Mouse (Mus musculus): ENCODE measurements at regions not wholly inside any gene's neighbourhood (a gene's known extent, or its start where the extent isn't known, plus 50 kb on each side); places are given as distances from the start of the nearest gene placed in this dataset.

DNA sequence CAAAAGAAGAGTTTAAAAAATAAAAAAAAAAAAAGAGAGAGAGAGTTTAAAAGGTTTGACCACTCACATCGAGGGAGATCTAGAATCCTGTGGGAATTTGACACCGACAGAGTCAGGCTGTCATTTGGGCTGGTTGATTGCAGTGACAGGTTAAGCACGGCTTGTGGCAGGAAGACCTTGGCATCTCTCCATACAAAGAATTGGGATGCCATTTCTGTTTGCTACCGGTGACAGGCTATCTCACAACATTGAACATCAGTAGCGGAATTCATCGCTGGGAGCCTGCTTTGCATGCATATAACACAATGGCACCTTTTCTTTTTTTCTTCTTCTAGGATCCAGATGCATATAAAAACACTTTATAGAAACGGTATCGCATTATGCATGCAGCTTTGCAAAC is 53.7 kb upstream of the Gm26657 start:
- H3K9me3 ChIP-seq = no peaks in the 10 kb centered on the region
- WGBS = 69% methylated on average over 8 of the region's 8 CpGs
- H3K27me3 ChIP-seq (ENCODE audit: insufficient read depth, poor library complexity, severe bottlenecking) = peaks cover 8% of the 10 kb centered on the region; the same call in 1 of the 2 replicates
- no peak for DNase-seq (ENCODE audit: low spot score)
- H3K4me1 ChIP-seq = no peaks in the 10 kb centered on the region
- H3K36me3 ChIP-seq = no peaks in the 10 kb centered on the region
- no peak overlapping the region for H3K4me3 ChIP-seq
- H3K27ac ChIP-seq = no peak overlapping the region

DNA sequence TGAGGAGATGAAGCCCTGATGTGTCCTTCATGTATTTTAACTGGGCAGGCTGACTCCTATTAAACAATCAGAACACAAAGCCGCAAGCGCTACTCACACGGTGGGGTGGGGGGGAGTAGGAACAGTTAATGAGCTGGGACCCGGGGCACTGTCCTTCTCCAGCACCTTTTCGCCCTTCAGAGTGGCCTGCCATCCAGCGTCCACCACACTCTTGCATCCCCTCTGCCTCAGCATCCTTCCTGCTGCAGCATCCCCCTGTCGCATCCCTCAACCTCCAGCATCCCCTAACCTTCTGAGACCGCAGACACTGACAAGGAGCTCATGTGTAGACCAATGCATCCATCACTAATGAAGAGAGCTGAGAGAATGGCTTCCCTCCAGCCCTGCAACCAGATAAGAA is 54.2 kb upstream of the Gm26657 start:
- DNase-seq (ENCODE audit: low spot score) = no peak
- no peaks in the 10 kb centered on the region for H3K4me1 ChIP-seq
- no peaks in the 10 kb centered on the region for H3K9me3 ChIP-seq
- H3K4me3 ChIP-seq = peak overlapping the region; percentile 35
- H3K27ac ChIP-seq = no peak overlapping the region
- 53% methylated on average over 8 of the region's 8 CpGs for WGBS
- no peaks in the 10 kb centered on the region for H3K36me3 ChIP-seq
- H3K27me3 ChIP-seq (ENCODE audit: insufficient read depth, poor library complexity, severe bottlenecking) = peaks cover 8% of the 10 kb centered on the region; the same call in 1 of the 2 replicates

DNA sequence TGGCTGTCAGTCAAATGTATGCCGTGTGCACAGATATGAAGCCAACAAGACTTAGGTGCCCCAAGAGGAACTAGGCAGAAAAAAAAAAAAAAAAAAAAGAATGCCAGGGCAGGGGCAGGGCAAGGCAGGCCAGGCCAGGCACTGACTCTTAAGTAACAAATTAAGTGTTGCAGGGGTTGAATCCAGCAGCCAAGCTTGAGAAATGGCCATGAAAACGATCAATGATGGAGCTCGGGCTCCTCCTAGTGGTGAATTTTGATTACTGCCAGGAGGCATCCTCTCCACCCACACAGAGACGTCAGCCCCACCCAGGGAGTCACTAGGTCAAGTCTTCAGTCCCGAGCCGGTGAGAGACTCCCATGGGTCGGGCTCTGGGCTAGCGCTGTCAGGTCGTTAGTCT is 54.7 kb upstream of the Gm26657 start:
- 9% methylated on average over 9 of the region's 9 CpGs for WGBS
- H3K9me3 ChIP-seq = no peaks in the 10 kb centered on the region
- H3K4me3 ChIP-seq = peak overlapping the region; percentile 35
- no peaks in the 10 kb centered on the region for H3K4me1 ChIP-seq
- peaks cover 9% of the 10 kb centered on the region; the same call in 1 of the 2 replicates for H3K27me3 ChIP-seq (ENCODE audit: insufficient read depth, poor library complexity, severe bottlenecking)
- peak; percentile 87 for DNase-seq (ENCODE audit: low spot score)
- no peak overlapping the region for H3K27ac ChIP-seq
- no peaks in the 10 kb centered on the region for H3K36me3 ChIP-seq

DNA sequence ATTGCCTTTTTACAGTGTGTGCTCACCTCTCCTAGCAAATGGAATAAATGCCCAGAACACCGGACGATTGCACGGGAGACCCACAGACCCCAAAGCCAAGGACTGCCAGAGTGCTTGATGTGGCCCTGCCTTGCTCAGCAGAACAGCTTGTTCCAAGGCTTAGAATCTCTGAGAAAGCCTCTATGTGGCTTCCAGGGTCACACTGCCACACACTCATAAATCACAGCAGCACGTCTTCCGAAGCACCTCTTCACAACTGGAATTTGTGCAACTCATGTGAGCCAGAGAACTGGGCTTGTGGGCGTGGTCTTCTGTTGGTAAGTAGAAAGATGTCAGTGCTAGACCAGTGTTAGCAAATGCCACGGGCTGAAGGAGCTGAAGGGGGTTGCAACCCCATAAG is 55.8 kb upstream of the Gm26657 start:
- 84% methylated on average over 7 of the region's 7 CpGs for WGBS

DNA sequence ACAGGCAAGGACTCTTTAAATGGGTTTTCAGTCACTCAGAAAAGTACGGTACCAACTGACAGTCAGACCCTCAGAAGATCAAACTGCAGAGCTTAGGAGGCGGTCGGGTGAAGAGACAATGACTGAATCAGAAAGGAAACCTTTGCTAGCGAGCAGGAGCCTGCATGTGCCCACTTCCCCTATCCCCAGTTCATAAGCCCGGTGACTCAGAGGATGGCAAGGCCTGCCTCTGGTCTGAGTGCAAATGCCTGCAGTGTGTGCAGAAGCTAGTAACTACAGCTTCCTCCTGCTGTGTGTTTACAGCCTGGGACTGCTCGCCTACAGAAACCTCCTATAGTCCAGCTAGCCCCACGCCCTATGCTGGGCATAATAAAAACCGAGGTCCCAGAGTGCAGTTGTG is 58.7 kb upstream of the Gm26657 start:
- 79% methylated on average over 8 of the region's 8 CpGs for WGBS
- Histone ChIP-seq H3K36me3 (no peaks in the 10 kb centered on the region), H3K4me3 (no peak overlapping the region), H3K4me1 (no peaks in the 10 kb centered on the region), H3K27me3 (ENCODE audit: insufficient read depth, poor library complexity, severe bottlenecking) (0 out of 2 replicates have a peak, but pooled peaks cover 4% of the 10 kb centered on the region), H3K27ac (no peak overlapping the region), H3K9me3 (no peaks in the 10 kb centered on the region)
- no peak for DNase-seq (ENCODE audit: low spot score)

More for the DNA sequence above, 55.8 kb upstream of the Gm26657 start:
- no peaks in the 10 kb centered on the region for H3K36me3 ChIP-seq
- no peak overlapping the region for H3K27ac ChIP-seq
- no peaks in the 10 kb centered on the region for H3K4me1 ChIP-seq
- H3K27me3 ChIP-seq (ENCODE audit: insufficient read depth, poor library complexity, severe bottlenecking) = peaks cover 12% of the 10 kb centered on the region; the same call in 1 of the 2 replicates
- H3K4me3 ChIP-seq = no peak overlapping the region
- no peaks in the 10 kb centered on the region for H3K9me3 ChIP-seq
- DNase-seq (ENCODE audit: low spot score) = no peak

DNA sequence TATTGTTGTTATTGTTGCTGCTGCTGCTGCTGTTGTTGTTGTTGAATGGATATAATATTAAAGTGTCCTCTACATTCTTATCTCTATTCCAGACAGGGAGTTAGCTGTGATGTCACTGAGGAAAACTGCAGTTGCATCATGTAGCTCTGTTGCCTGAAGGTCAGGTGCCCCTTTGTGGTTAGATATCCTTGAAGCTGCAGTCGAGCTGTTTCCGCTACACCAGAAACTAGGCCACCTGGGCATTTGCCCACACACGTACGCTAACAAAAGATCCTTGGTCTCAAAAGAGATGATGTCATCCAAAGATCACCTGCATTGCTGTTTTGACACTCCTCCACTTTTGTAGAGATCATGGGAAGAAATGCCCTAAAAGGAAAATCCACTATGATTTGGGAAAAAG is 66.0 kb upstream of the Gm26657 start:
- Histone ChIP-seq H3K9me3 (peaks cover 3% of the 10 kb centered on the region; the same call in 1 of the 2 replicates), H3K4me1 (no peaks in the 10 kb centered on the region), H3K36me3 (no peaks in the 10 kb centered on the region), H3K27ac (no peak overlapping the region), H3K27me3 (ENCODE audit: insufficient read depth, poor library complexity, severe bottlenecking) (no peaks in the 10 kb centered on the region), H3K4me3 (no peak overlapping the region)
- DNase-seq (ENCODE audit: low spot score) = no peak
- 82% methylated on average over 4 of the region's 4 CpGs for WGBS

DNA sequence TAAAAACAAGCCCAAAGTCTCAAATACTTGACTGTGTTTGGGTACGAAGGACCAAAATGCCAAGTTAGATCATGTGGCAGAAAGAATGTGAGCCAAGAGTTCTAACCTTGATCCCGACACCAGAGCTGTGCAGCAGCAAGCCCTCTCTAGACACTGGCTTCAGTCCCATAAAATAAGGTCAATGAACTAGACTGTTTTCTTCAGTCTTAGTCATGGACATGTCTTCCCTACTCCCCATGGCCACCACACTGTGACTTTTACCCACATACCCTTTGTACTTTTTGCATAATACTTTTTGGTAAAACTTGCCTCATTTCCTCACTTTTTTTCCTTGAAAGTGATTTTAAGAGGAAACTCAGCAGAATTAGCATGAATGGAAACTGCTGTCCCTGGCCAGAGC is 74.9 kb upstream of the Gm26657 start:
- 71% methylated on average over 2 of the region's 2 CpGs for WGBS
- Histone ChIP-seq H3K4me1 (no peaks in the 10 kb centered on the region), H3K27me3 (ENCODE audit: insufficient read depth, poor library complexity, severe bottlenecking) (no peaks in the 10 kb centered on the region), H3K9me3 (no peaks in the 10 kb centered on the region), H3K36me3 (no peaks in the 10 kb centered on the region), H3K4me3 (no peak overlapping the region), H3K27ac (no peak overlapping the region)
- no peak for DNase-seq (ENCODE audit: low spot score)

DNA sequence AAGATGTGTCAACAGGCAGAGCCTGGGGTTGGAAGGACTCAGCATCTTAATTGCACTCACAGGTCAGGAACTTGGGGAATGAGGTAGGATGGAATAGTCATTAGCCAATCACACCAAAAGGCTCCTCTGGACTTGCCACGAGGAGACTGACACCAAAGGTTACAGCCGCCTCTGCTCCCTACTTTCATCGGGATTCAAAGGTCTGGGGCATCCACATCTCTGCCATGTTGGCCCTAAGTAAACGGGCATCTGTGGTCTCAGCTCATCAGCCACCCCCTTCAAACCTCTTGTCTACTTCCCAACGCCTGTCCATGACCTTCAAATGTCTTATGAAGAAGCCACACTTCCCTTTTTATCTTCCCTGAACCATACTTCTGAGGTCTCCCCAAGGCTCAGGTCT is 78.1 kb upstream of the Gm26657 start:
- H3K27me3 ChIP-seq (ENCODE audit: insufficient read depth, poor library complexity, severe bottlenecking) = peaks cover 6% of the 10 kb centered on the region; the same call in 1 of the 2 replicates
- WGBS = 76% methylated on average over 5 of the region's 5 CpGs
- no peak overlapping the region for H3K4me3 ChIP-seq
- no peaks in the 10 kb centered on the region for H3K36me3 ChIP-seq
- peak; percentile 69 for DNase-seq (ENCODE audit: low spot score)
- H3K27ac ChIP-seq = no peak overlapping the region
- no peaks in the 10 kb centered on the region for H3K9me3 ChIP-seq
- no peaks in the 10 kb centered on the region for H3K4me1 ChIP-seq

DNA sequence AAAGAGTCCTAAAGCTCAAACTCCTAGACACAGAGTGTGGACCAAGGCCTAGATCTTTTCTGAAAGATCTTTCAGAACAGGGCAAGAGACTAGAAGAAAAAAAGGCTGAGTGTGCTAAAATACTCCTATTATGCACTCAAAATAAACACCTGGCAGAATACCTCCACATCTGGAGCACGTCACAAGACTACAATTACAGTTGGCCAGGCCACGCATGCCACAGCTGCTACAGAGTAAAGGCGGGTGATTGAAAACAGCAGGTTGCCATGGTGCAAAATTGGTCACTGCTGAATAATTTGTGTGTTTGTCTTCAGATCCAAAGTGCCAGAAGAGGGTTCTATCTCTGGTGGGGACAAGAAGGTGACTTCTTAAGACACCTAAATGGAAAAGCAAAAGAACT is 82.8 kb upstream of the Gm26657 start:
- H3K27me3 ChIP-seq (ENCODE audit: insufficient read depth, poor library complexity, severe bottlenecking) = peaks cover 6% of the 10 kb centered on the region; the same call in 1 of the 2 replicates

DNA sequence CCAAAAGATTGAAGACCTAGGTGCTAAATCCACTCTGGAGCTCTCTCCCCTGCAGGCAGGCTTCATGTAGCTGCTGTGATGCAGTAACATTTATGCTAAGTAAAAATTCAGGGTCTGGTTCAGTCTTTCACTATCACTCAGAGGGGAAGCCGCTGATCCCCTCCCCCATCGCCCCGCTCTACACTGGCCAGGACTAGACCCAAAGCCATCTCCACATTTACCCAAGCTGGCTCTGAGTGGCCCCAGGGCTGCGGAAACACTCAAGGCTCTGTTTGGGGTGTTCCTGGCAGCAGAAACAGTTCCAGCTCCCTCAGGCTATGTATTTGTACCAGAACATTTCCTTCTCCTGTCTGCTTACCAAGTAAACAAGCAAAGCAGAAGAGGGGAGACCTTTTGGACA is 85.5 kb upstream of the Gm26657 start:
- WGBS = 75% methylated on average over 4 of the region's 4 CpGs
- no peaks in the 10 kb centered on the region for H3K9me3 ChIP-seq
- H3K36me3 ChIP-seq = no peaks in the 10 kb centered on the region
- no peak for DNase-seq (ENCODE audit: low spot score)
- H3K4me3 ChIP-seq = no peak overlapping the region
- H3K27ac ChIP-seq = no peak overlapping the region
- peaks cover 6% of the 10 kb centered on the region; the same call in 1 of the 2 replicates for H3K27me3 ChIP-seq (ENCODE audit: insufficient read depth, poor library complexity, severe bottlenecking)
- H3K4me1 ChIP-seq = peaks cover 24% of the 10 kb centered on the region

More for the DNA sequence above, 82.8 kb upstream of the Gm26657 start:
- WGBS = 77% methylated on average over 3 of the region's 3 CpGs
- DNase-seq (ENCODE audit: low spot score) = no peak
- H3K4me1 ChIP-seq = peaks cover 16% of the 10 kb centered on the region
- no peak overlapping the region for H3K4me3 ChIP-seq
- H3K36me3 ChIP-seq = no peaks in the 10 kb centered on the region
- no peaks in the 10 kb centered on the region for H3K9me3 ChIP-seq
- H3K27ac ChIP-seq = no peak overlapping the region

DNA sequence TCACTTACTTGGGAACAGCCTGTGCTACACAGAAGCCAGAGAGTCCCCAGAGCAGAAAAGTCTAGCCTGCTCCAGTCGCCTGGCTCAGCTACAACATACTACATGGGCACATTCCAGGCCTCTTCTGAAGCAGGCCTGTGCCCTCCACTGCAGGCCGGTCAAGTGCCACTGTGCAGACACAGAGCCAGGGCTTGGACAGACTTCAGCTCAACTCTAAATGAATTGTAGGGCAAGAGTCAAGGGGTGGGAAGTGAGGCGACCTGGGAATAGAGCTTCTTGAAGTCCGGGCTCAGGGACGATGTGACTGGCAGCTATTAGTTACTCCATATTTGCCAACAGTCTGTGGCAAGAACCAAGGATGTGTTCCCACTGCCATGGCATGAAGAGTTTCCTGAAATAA is 87.1 kb upstream of the Gm26657 start:
- peaks cover 24% of the 10 kb centered on the region for H3K4me1 ChIP-seq
- no peaks in the 10 kb centered on the region for H3K9me3 ChIP-seq
- no peak overlapping the region for H3K4me3 ChIP-seq
- peaks cover 5% of the 10 kb centered on the region; the same call in 1 of the 2 replicates for H3K27me3 ChIP-seq (ENCODE audit: insufficient read depth, poor library complexity, severe bottlenecking)
- DNase-seq (ENCODE audit: low spot score) = no peak
- no peaks in the 10 kb centered on the region for H3K36me3 ChIP-seq
- WGBS = 81% methylated on average over 5 of the region's 5 CpGs
- no peak overlapping the region for H3K27ac ChIP-seq

DNA sequence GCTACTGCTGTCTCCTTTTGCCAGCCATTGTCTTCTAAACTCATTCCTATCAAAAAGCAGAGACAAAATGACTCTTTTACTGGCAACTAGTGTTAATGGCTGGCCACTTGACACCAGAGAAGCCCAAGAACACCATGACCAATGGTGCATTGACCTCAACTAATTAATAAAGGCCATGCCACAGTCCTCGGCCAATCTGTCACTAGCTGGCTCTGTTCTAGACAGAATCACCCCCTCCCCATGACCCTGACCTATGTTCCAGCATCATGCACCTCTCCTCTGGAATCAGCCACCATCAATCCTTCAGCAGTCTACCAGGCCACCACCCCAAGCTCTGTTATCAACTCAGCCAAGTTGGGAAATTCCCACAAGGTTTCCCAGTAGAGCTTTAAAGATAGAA is 90.1 kb upstream of the Gm26657 start:
- Histone ChIP-seq H3K36me3 (no peaks in the 10 kb centered on the region), H3K27ac (no peak overlapping the region; the same call in 1 of the 2 replicates), H3K9me3 (no peaks in the 10 kb centered on the region), H3K4me3 (no peak overlapping the region), H3K27me3 (ENCODE audit: insufficient read depth, poor library complexity, severe bottlenecking) (no peaks in the 10 kb centered on the region), H3K4me1 (peaks cover 22% of the 10 kb centered on the region)
- WGBS = 65% methylated on average over 1 of the region's 1 CpGs
- DNase-seq (ENCODE audit: low spot score) = no peak

DNA sequence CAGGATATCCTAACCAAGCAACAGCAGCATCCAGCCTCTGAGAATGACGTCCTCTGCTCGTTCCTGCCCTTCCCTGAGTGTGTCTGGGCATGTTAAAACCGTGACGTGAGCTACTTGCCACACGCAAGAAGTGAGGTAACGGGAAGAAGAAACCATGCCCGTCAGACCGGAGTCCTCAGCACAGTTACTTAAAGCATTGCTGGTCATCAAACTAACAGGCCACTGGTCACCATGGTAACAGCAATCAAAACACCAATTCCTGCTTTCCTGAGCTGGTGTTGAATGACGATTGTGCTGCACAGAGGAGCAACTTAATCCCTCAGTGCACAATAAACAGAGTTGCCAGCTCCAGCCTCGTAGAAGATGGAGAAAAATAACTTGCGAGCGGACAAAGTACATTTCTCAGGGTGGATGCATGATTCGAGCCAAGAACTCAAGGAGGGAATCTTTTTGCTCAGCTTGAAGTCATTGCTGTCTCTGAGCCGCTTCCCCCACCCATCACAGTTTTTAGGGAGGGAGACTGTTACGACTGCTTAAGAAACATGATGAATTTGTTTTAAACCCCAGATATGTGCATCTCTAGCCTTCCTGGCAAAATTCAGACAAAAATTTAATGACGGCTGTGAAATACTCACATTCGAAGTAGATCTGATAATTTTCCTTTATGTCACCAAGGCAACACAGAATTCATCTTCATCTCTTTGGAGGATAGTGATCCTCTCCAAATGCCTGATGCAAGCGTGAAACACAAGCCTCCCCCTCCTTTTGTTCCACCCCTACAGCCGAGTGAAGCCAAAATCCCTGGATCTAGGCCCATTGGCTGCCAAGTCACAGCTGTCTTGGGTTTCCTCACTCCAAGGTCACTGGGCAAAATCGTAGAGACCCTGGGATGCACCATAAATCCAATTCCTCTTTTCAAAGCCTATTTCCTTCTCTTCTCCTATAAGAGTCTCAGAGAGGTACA is 95.6 kb upstream of the Gm26657 start:
- peak overlapping the region; percentile 20; the same call in 1 of the 2 replicates for H3K4me3 ChIP-seq
- no peak overlapping the region for H3K27ac ChIP-seq

More for the DNA sequence above, 95.6 kb upstream of the Gm26657 start:
- 42% methylated on average over 20 of the region's 20 CpGs for WGBS
- no peaks in the 10 kb centered on the region for H3K36me3 ChIP-seq
- peak; percentile 80 for DNase-seq (ENCODE audit: low spot score)
- H3K9me3 ChIP-seq = no peaks in the 10 kb centered on the region
- H3K4me1 ChIP-seq = peaks cover 18% of the 10 kb centered on the region
- H3K27me3 ChIP-seq (ENCODE audit: insufficient read depth, poor library complexity, severe bottlenecking) = no peaks in the 10 kb centered on the region
